Mouse (Mus musculus) spleen, adult 18-20 months (tissue): ENCODE data around the gene Ippk.

Experiments
- DNase-seq, 2 experiments: peaks; one replicate each; pipeline ENCODE4 v3.0.0; 2022; ENCODE audit warnings: mixed read lengths in 2 of 2

Ippk gene

GRCm38 (mm10) chr13:49433268-49434029, 12.4 kb downstream of the Ippk start:
- DNase-seq = no peak

GRCm38 (mm10) chr13:49435745-49436144, 14.7 kb downstream of the Ippk start:
- no peak for DNase-seq

GRCm38 (mm10) chr13:49436170-49436569, 15.1 kb downstream of the Ippk start:
- DNase-seq = no peak

- no peak for DNase-seq
These were observed 23.4 kb downstream of the Ippk start for GRCm38 (mm10) chr13:49444451-49444850.

- peak; percentile 21 to 62 for DNase-seq
These were observed 28.3 kb downstream of the Ippk start for GRCm38 (mm10) chr13:49449318-49449749.

- no peak for DNase-seq
These were observed 39.2 kb downstream of the Ippk start for GRCm38 (mm10) chr13:49460276-49460675.

GRCm38 (mm10) chr13:49460692-49461414, 39.8 kb downstream of the Ippk start:
- DNase-seq = no peak

GRCm38 (mm10) chr13:49461458-49462132, 40.5 kb downstream of the Ippk start:
- no peak for DNase-seq

GRCm38 (mm10) chr13:49462921-49463320, 41.9 kb downstream of the Ippk start:
- no peak for DNase-seq

GRCm38 (mm10) chr13:49465875-49466274, 44.8 kb downstream of the Ippk start:
- no peak for DNase-seq

GRCm38 (mm10) chr13:49466393-49467075, 45.5 kb downstream of the Ippk start:
- DNase-seq = no peak

- no peak for DNase-seq
These were observed 46.5 kb downstream of the Ippk start for GRCm38 (mm10) chr13:49467585-49467984.

GRCm38 (mm10) chr13:49469002-49469401, 48.0 kb downstream of the Ippk start:
- no peak for DNase-seq

- no peak for DNase-seq
These were observed 49.3 kb downstream of the Ippk start for GRCm38 (mm10) chr13:49470319-49470718.

GRCm38 (mm10) chr13:49470806-49471205, 49.8 kb downstream of the Ippk start:
- no peak for DNase-seq

- DNase-seq = no peak
These were observed 51.1 kb downstream of the Ippk start for GRCm38 (mm10) chr13:49471981-49472675.

- DNase-seq = no peak
These were observed 51.6 kb downstream of the Ippk start for GRCm38 (mm10) chr13:49472676-49473005.

GRCm38 (mm10) chr13:49477887-49478286, 56.8 kb downstream of the Ippk start:
- DNase-seq = no peak

- DNase-seq = no peak
These were observed 57.9 kb downstream of the Ippk start for GRCm38 (mm10) chr13:49478851-49479374.

- no peak for DNase-seq
These were observed 58.4 kb downstream of the Ippk start for GRCm38 (mm10) chr13:49479399-49479798.

- DNase-seq = no peak
These were observed 59.0 kb downstream of the Ippk start for GRCm38 (mm10) chr13:49480057-49480456.

GRCm38 (mm10) chr13:49480551-49480950, 59.5 kb downstream of the Ippk start:
- DNase-seq = no peak
